Mouse (Mus musculus): ENCODE results near the gene Map4k5.

GRCm38 (mm10) chr12:69768841-69769240 is 124.2 kb downstream of the Map4k5 start:
- TF ChIP-seq CTCF (conservative IDR thresholded peaks at IDR 0.05; ENCODE audit: low read length) = no peak
- no peak for TF ChIP-seq NANOG (IDR thresholded peaks at IDR 0.05; ENCODE audit: borderline replicate concordance, low read length)
